In genomic region chr3:87949955-87950515, GRCm38 (mm10) we compare ENCODE assay signal across 10 mouse cellular contexts. TPM values are rescaled to one million over a fixed set of nuclear protein-coding genes. Genes with fewer than 3 reads are reported as not detected.
A peak's percentile ranks its signal among the peaks of the same experiment; 100 is the strongest.
DNase-seq lines count a peak whose midpoint lies in the region; ATAC-seq and TF ChIP-seq lines count a peak whose summit lies in the region.
"Had no signal": no experiment of that assay in that cellular context is flagged by ENCODE, and none has a peak within 500 bp of the region (broad histone marks: within the 10 kb centered on the region; RNA-seq: fewer than 3 reads in every experiment).

No protein-coding gene starts in this region.

- no peak for TF ChIP-seq CTCF in stomach, postnatal 0 days (IDR thresholded peaks at IDR 0.05; ENCODE audit: low read depth)

- H3K9ac ChIP-seq in forebrain, embryonic 15.5 days (replicated peaks), result no peak overlapping the region
- 0 out of 2 replicates have a peak overlapping the region, but pooled peaks have one; percentile 11 for H3K9ac ChIP-seq in stomach, embryonic 14.5 days (replicated peaks; ENCODE audit: low read depth, low read length)
- no peak overlapping the region for H3K9ac ChIP-seq in stomach, postnatal 0 days (ENCODE audit: low read length)

- H3K4me1 ChIP-seq in forebrain, embryonic 10.5 days, result peaks cover 86% of the 10 kb centered on the region
- peaks cover 59% of the 10 kb centered on the region for H3K4me1 ChIP-seq in forebrain, embryonic 15.5 days
- peaks cover 48% of the 10 kb centered on the region for H3K4me1 ChIP-seq in stomach, embryonic 14.5 days (ENCODE audit: control insufficient read depth, insufficient read depth, low read length)
- no peaks in the 10 kb centered on the region; the same call in none of the 2 replicates for H3K4me1 ChIP-seq in stomach, postnatal 0 days (replicated peaks; ENCODE audit: control insufficient read depth, insufficient read depth)

- H3K4me3 ChIP-seq in forebrain, embryonic 10.5 days, result peak overlapping the region; percentile 76
- no peak overlapping the region for H3K4me3 ChIP-seq in forebrain, embryonic 15.5 days
- H3K4me3 ChIP-seq in stomach, embryonic 14.5 days (ENCODE audit: low read depth, low read length), result peak overlapping the region; percentile 26; the same call in 1 of the 2 replicates
- H3K4me3 ChIP-seq in stomach, postnatal 0 days (ENCODE audit: low read depth, low read length), result no peak overlapping the region

- peak overlapping the region; percentile 95 for H3K27ac ChIP-seq in forebrain, embryonic 10.5 days
- H3K27ac ChIP-seq in forebrain, embryonic 15.5 days (replicated peaks), result no peak overlapping the region
- no peak overlapping the region for H3K27ac ChIP-seq in stomach, embryonic 14.5 days (ENCODE audit: low read length)
- no peak overlapping the region for H3K27ac ChIP-seq in stomach, postnatal 0 days (replicated peaks)

- ATAC-seq in forebrain, embryonic 15.5 days (replicated peaks), result no peak
- ATAC-seq in stomach, embryonic 14.5 days (ENCODE audit: insufficient number of reproducible peaks, insufficient read depth, low FRiP score, low read depth), result no peak
- ATAC-seq in stomach, postnatal 0 days (ENCODE audit: low FRiP score, low TSS enrichment), result no peak

- H3K4me2 ChIP-seq in forebrain, embryonic 15.5 days (replicated peaks), result no peak overlapping the region
- H3K4me2 ChIP-seq in stomach, embryonic 14.5 days (replicated peaks; ENCODE audit: low read depth, low read length), result peak overlapping the region; percentile 68
- no peak overlapping the region for H3K4me2 ChIP-seq in stomach, postnatal 0 days (replicated peaks; ENCODE audit: low read depth)

- H3K9me3 ChIP-seq in forebrain, embryonic 10.5 days, result no peaks in the 10 kb centered on the region
- H3K9me3 ChIP-seq in forebrain, embryonic 15.5 days, result no peaks in the 10 kb centered on the region
- no peaks in the 10 kb centered on the region for H3K9me3 ChIP-seq in stomach, embryonic 14.5 days (ENCODE audit: control insufficient read depth, low read depth, low read length)
- H3K9me3 ChIP-seq in stomach, postnatal 0 days (ENCODE audit: control insufficient read depth, low read length), result no peaks in the 10 kb centered on the region

- TF ChIP-seq EP300 in stomach, postnatal 0 days (optimal IDR thresholded peaks at IDR 0.05), result no peak

- 2% methylated on average over 13 of the region's 13 CpGs for WGBS in forebrain, embryonic 10.5 days
- 8% methylated on average over 13 of the region's 13 CpGs for WGBS in forebrain, embryonic 15.5 days
- 16% methylated on average over 13 of the region's 13 CpGs for WGBS in stomach, embryonic 14.5 days
- WGBS in stomach, postnatal 0 days, result 38% methylated on average over 13 of the region's 13 CpGs

- H3K36me3 ChIP-seq in forebrain, embryonic 10.5 days (replicated peaks), result peaks cover 39% of the 10 kb centered on the region
- H3K36me3 ChIP-seq in forebrain, embryonic 15.5 days, result no peaks in the 10 kb centered on the region
- H3K36me3 ChIP-seq in stomach, embryonic 14.5 days (ENCODE audit: control insufficient read depth, insufficient read depth, low read length), result no peaks in the 10 kb centered on the region
- no peaks in the 10 kb centered on the region for H3K36me3 ChIP-seq in stomach, postnatal 0 days (ENCODE audit: control insufficient read depth, insufficient read depth, low read length)

- DNase-seq in forebrain, embryonic 10.5 days (ENCODE audit: extremely low spot score, low spot score), result peak; percentile 55
- no peak for DNase-seq in stomach, postnatal 0 days (ENCODE audit: low spot score)
- DNase-seq in mesoderm, embryonic 11.5 days (ENCODE audit: low read depth, low spot score), result peak; percentile 55
- no peak for DNase-seq in right cerebral cortex, postnatal 36 days (ENCODE audit: low spot score in 2 of 2)
- no peak for DNase-seq in spleen, adult 18-20 months
- no peak for DNase-seq in adrenal gland, adult 18-20 months (ENCODE audit: low spot score in 2 of 2)
- DNase-seq: heart, postnatal 36 days had no signal

- peaks cover 31% of the 10 kb centered on the region for H3K27me3 ChIP-seq in forebrain, embryonic 10.5 days (ENCODE audit: poor library complexity, severe bottlenecking)
- no peaks in the 10 kb centered on the region for H3K27me3 ChIP-seq in forebrain, embryonic 15.5 days
- H3K27me3 ChIP-seq in stomach, embryonic 14.5 days (ENCODE audit: control insufficient read depth, insufficient read depth, low read length), result no peaks in the 10 kb centered on the region
- H3K27me3 ChIP-seq in stomach, postnatal 0 days (ENCODE audit: control insufficient read depth, insufficient read depth, low read length), result no peaks in the 10 kb centered on the region

RNA-seq across cellular contexts. Expression of gene Crabp2, which starts 1.6 kb away (rescaled TPM):
- 834 and 866 TPM in 2 replicates for polyA plus RNA-seq in forebrain, embryonic 10.5 days (2016; fragmentation: Nextera tagmentation; extraction: Ambion mirVana)
- 14.9 and 18.4 TPM in 2 replicates for polyA plus RNA-seq in forebrain, embryonic 15.5 days (2015; fragmentation: Nextera tagmentation; extraction: Ambion mirVana)
- polyA plus RNA-seq in stomach, embryonic 14.5 days (2014; fragmentation: Nextera tagmentation; extraction: Ambion mirVana), result 30.7 and 44.1 TPM in 2 replicates
- 40.4 and 44.3 TPM in 2 replicates for polyA plus RNA-seq in stomach, postnatal 0 days (2015; fragmentation: Nextera tagmentation; extraction: Ambion mirVana)
- under 1 TPM in 1 of 2 experiments, not detected in 1; 0.33 TPM for total RNA-seq in adrenal gland, adult 18-20 months (2021)
- total RNA-seq: heart, postnatal 36 days had no signal
- polyA plus RNA-seq: small intestine, adult 2 months had no signal

RNA-seq across cellular contexts. Expression of gene Rrnad1, which starts 19.5 kb away (rescaled TPM):
- polyA plus RNA-seq in forebrain, embryonic 10.5 days (2016; fragmentation: Nextera tagmentation; extraction: Ambion mirVana), result 19.1 and 22.8 TPM in 2 replicates
- polyA plus RNA-seq in forebrain, embryonic 15.5 days (2015; fragmentation: Nextera tagmentation; extraction: Ambion mirVana), result 20.1 and 20.2 TPM in 2 replicates
- polyA plus RNA-seq in stomach, embryonic 14.5 days (2014; fragmentation: Nextera tagmentation; extraction: Ambion mirVana), result 17.9 and 20.0 TPM in 2 replicates
- polyA plus RNA-seq in stomach, postnatal 0 days (2015; fragmentation: Nextera tagmentation; extraction: Ambion mirVana), result 7.1 and 7.6 TPM in 2 replicates
- 10 to 100 TPM; 14.7 to 21.9 TPM for total RNA-seq in adrenal gland, adult 18-20 months (2021)

RNA-seq across cellular contexts. Expression of gene Isg20l2, which starts 19.9 kb away (rescaled TPM):
- polyA plus RNA-seq in forebrain, embryonic 10.5 days (2016; fragmentation: Nextera tagmentation; extraction: Ambion mirVana), result 87.7 and 88.3 TPM in 2 replicates
- polyA plus RNA-seq in forebrain, embryonic 15.5 days (2015; fragmentation: Nextera tagmentation; extraction: Ambion mirVana), result 49.7 and 50.0 TPM in 2 replicates
- 31.9 and 35.4 TPM in 2 replicates for polyA plus RNA-seq in stomach, embryonic 14.5 days (2014; fragmentation: Nextera tagmentation; extraction: Ambion mirVana)
- 20.2 and 21.5 TPM in 2 replicates for polyA plus RNA-seq in stomach, postnatal 0 days (2015; fragmentation: Nextera tagmentation; extraction: Ambion mirVana)
- total RNA-seq in adrenal gland, adult 18-20 months (2021), result 10 to 100 TPM; 19.4 to 20.6 TPM

RNA-seq across cellular contexts. Expression of gene Nes, which starts 20.8 kb away (rescaled TPM):
- 81.2 and 86.9 TPM in 2 replicates for polyA plus RNA-seq in forebrain, embryonic 10.5 days (2016; fragmentation: Nextera tagmentation; extraction: Ambion mirVana)
- 50.0 and 56.7 TPM in 2 replicates for polyA plus RNA-seq in forebrain, embryonic 15.5 days (2015; fragmentation: Nextera tagmentation; extraction: Ambion mirVana)
- 10.5 and 10.6 TPM in 2 replicates for polyA plus RNA-seq in stomach, embryonic 14.5 days (2014; fragmentation: Nextera tagmentation; extraction: Ambion mirVana)
- 5.3 and 5.7 TPM in 2 replicates for polyA plus RNA-seq in stomach, postnatal 0 days (2015; fragmentation: Nextera tagmentation; extraction: Ambion mirVana)
- 10 to 100 TPM in 1 of 2 experiments, 1 to 10 TPM in 1; 5.9 to 19.4 TPM for total RNA-seq in adrenal gland, adult 18-20 months (2021)

RNA-seq across cellular contexts. Expression of gene Mrpl24, which starts 30.7 kb away (rescaled TPM):
- 71.4 and 74.8 TPM in 2 replicates for polyA plus RNA-seq in forebrain, embryonic 10.5 days (2016; fragmentation: Nextera tagmentation; extraction: Ambion mirVana)
- polyA plus RNA-seq in forebrain, embryonic 15.5 days (2015; fragmentation: Nextera tagmentation; extraction: Ambion mirVana), result 62.7 and 68.2 TPM in 2 replicates
- polyA plus RNA-seq in stomach, embryonic 14.5 days (2014; fragmentation: Nextera tagmentation; extraction: Ambion mirVana), result 73.5 and 75.5 TPM in 2 replicates
- polyA plus RNA-seq in stomach, postnatal 0 days (2015; fragmentation: Nextera tagmentation; extraction: Ambion mirVana), result 61.4 and 63.4 TPM in 2 replicates
- 100 to 1,000 TPM; 111 to 121 TPM for total RNA-seq in adrenal gland, adult 18-20 months (2021)

Comparison
In these comparisons a context has a peak if more than half of its experiments do, and no peak if none do; other contexts are left out.
1. H3K4me3 ChIP-seq: peak in forebrain, embryonic 10.5 days (single experiment) and stomach, embryonic 14.5 days (single experiment); none in forebrain, embryonic 15.5 days (single experiment) and stomach, postnatal 0 days (single experiment).
2. RNA of gene Crabp2, which starts 1.6 kb away (polyA plus RNA-seq): 834 to 866 TPM in forebrain, embryonic 10.5 days; 40.4 to 44.3 TPM in stomach, postnatal 0 days, 30.7 to 44.1 TPM in stomach, embryonic 14.5 days and 14.9 to 18.4 TPM in forebrain, embryonic 15.5 days; every median in the first group is over 10 times any median in the second.
3. DNase-seq: peak in forebrain, embryonic 10.5 days (single experiment) and mesoderm, embryonic 11.5 days (single experiment); none in stomach, postnatal 0 days (single experiment), right cerebral cortex, postnatal 36 days (0 of 2), spleen, adult 18-20 months (0 of 2) and adrenal gland, adult 18-20 months (0 of 2).